Mouse (Mus musculus): ENCODE measurements around the gene Olfr1226.
"Not testable (repeated sequence)": the region's sequence is repeated elsewhere in the genome, so short reads cannot be mapped to it uniquely, and the experiment has no call there.

The Olfr1226 gene

DNA sequence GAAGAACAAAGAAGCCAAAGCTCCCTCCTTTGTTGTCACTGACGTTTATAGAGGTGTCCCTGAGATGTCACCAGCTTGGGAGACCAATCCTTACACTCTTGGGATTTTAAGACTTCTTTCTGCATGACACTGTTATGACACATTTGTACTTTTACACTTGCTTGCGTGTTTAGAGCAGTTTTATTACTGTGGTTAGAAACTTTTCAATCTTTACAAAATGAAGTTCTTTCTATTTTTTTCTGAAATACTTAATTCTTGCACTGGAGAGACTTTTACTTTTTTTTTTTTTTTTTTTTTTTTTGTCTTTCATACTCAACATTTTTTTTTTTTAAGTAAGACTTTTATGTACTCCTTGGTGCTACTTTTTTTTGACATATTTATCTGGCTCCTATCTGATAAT, at the start of gene Olfr1226:
Olfr1226 (minus strand) TSS at position 101 of the 400 bp plus-strand sequence.
- DNase-seq: no peak

GRCm38 (mm10) chr2:89196325-89196982, 3.4 kb downstream of the Olfr1226 start:
- no peak for DNase-seq

DNA sequence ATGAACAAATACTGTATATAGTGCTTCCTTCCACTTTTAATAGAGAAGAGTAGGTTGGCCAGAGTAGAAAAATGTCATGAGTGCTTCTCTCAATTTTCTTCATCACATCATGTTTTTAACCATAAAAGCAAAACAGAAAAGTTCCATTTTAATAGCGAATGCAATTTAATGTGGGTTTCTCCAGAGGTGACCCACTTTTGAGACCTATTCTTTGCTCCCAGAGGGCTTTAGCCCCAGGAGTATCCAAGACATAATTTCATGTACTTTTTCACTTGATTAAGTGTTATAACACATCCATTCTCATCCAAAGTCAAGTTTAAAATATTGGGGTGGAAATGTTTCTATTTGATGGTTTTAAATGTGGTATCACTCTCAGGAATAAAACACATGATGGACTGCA, 25.3 kb downstream of the Olfr1226 start, which contains the start of gene Olfr1225:
Olfr1225 (minus strand) TSS at position 101 of the 400 bp plus-strand sequence.
- DNase-seq: no peak

DNA sequence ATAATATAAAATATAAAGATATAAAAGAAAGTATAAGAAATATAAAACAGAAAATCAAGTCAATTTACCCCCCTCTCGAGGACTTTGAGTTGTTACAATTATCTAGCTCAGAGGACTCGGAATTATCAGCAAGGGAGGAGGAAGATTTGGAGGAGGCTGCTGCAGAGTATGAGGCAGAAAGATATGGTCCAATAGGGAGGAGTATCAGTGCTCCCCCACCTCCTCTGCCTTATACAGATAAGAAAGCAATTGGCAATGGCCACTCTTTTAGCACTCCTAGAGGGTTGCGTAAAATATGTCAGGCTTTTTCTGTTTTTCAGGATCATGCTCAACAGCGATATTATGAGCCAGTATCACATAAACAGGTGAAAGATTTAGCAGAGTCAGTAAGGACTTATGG, 35.1 kb downstream of the Olfr1226 start:
- DNase-seq: not testable (repeated sequence)

GRCm38 (mm10) chr2:89163991-89164390, 35.9 kb downstream of the Olfr1226 start, which contains the start of gene Olfr1224-ps1:
Olfr1224-ps1 (minus strand) TSS chr2:89164091.
- DNase-seq: not testable (repeated sequence)

DNA sequence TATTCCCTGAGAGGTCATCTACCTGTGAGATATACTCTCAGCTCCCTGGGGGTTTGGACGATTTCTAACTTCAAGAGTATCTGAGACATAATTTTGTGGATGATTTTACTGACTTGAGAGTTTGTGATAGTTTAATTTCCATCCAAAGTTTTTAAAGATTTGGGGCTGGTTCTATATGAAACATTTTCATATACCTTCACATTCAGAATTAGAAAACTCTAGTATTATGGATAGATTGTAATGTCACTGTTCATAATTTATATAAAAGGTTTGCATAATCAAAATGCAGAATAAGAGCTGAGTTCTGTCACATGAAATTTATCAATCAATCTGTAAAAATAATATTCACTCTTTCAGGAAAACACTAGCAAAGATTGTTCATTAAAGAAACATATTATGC, 48.4 kb downstream of the Olfr1226 start, which contains the start of gene Olfr1223:
Olfr1223 (minus strand) TSS at position 101 of the 400 bp plus-strand sequence.
- no peak for DNase-seq
